In genomic region chr19:27262141-27262540, GRCm38 (mm10) we compare ENCODE assay signal across 16 mouse cellular contexts.
"Had no signal": no experiment of that assay in that cellular context is flagged by ENCODE, and none has a peak within 500 bp of the region (broad histone marks: within the 10 kb centered on the region; RNA-seq: fewer than 3 reads in every experiment).

No protein-coding gene starts in this region.

- H3K4me1 ChIP-seq: liver, embryonic 13.5 days; lung, embryonic 15.5 days; midbrain, embryonic 15.5 days; neural tube, embryonic 12.5 days had no signal

- ATAC-seq: liver, postnatal 0 days; midbrain, embryonic 15.5 days had no signal

- H3K4me2 ChIP-seq: limb, embryonic 12.5 days; liver, embryonic 13.5 days; lung, embryonic 15.5 days; midbrain, embryonic 11.5 days; midbrain, embryonic 15.5 days; neural tube, embryonic 12.5 days had no signal

- H3K4me3 ChIP-seq: limb, embryonic 12.5 days; liver, embryonic 13.5 days; lung, embryonic 15.5 days; megakaryocyte, embryonic 14.5 days; midbrain, embryonic 15.5 days; neural tube, embryonic 12.5 days had no signal

- H3K36me3 ChIP-seq: limb, embryonic 12.5 days; liver, embryonic 13.5 days; lung, embryonic 15.5 days; midbrain, embryonic 15.5 days; neural tube, embryonic 12.5 days had no signal

- H3K9me3 ChIP-seq: limb, embryonic 12.5 days; liver, embryonic 13.5 days; lung, embryonic 15.5 days; megakaryocyte, embryonic 14.5 days; midbrain, embryonic 15.5 days; neural tube, embryonic 12.5 days had no signal

- H3K27ac ChIP-seq: kidney, postnatal 0 days; limb, embryonic 12.5 days; liver, embryonic 13.5 days; lung, embryonic 15.5 days; macrophage; midbrain, embryonic 15.5 days; neural tube, embryonic 12.5 days had no signal

- H3K9ac ChIP-seq: limb, embryonic 12.5 days; liver, embryonic 13.5 days; liver, postnatal 0 days; lung, embryonic 15.5 days; midbrain, embryonic 15.5 days; neural tube, embryonic 12.5 days had no signal

- DNase-seq: kidney, postnatal 36 days; layer of hippocampus, adult 9-11 months; liver; liver, embryonic 13.5 days; liver, postnatal 0 days; lung, postnatal 14 days; right cerebral cortex, postnatal 14 days; thymus, postnatal 36 days had no signal

- H3K27me3 ChIP-seq: limb, embryonic 12.5 days; liver, embryonic 13.5 days; lung, embryonic 15.5 days; midbrain, embryonic 15.5 days; neural tube, embryonic 12.5 days had no signal
